Comparison of ENCODE assay signal across 21 mouse cellular contexts in genomic region chr4:87298129-87298528, GRCm38 (mm10).
A peak's percentile ranks its signal among the peaks of the same experiment; 100 is the strongest.
DNase-seq lines count a peak whose midpoint lies in the region; ATAC-seq and TF ChIP-seq lines count a peak whose summit lies in the region.
"Had no signal": no experiment of that assay in that cellular context is flagged by ENCODE, and none has a peak within 500 bp of the region (broad histone marks: within the 10 kb centered on the region; RNA-seq: fewer than 3 reads in every experiment).

No protein-coding gene starts in this region.

- no peak for TF ChIP-seq POLR2A in limb, embryonic 14.5 days (IDR thresholded peaks at IDR 0.05; ENCODE audit: borderline replicate concordance, extremely low read depth, insufficient read depth, insufficient read length)
- TF ChIP-seq POLR2A in CH12.LX (IDR thresholded peaks at IDR 0.05; ENCODE audit: low read depth, low read length): no peak
- TF ChIP-seq POLR2A in brain, embryonic 14.5 days (IDR thresholded peaks at IDR 0.05; ENCODE audit: borderline replicate concordance, extremely low read depth, insufficient read depth, insufficient read length, poor library complexity, severe bottlenecking): no peak

- ATAC-seq in forebrain, embryonic 14.5 days: no peak
- ATAC-seq in limb, embryonic 14.5 days (ENCODE audit: low FRiP score, low read depth): no peak
- ATAC-seq: CD4-positive, CD25-positive, alpha-beta regulatory T cell, adult 4 months; intestine, postnatal 0 days; lung, postnatal 0 days had no signal

- H3K27ac ChIP-seq in forebrain, embryonic 14.5 days (ENCODE audit: low read depth, low read length): no peak overlapping the region
- H3K27ac ChIP-seq in forebrain, embryonic 10.5 days: no peak overlapping the region
- H3K27ac ChIP-seq in limb, embryonic 14.5 days (replicated peaks; ENCODE audit: low read depth, low read length): no peak overlapping the region
- H3K27ac ChIP-seq in limb, embryonic 10.5 days: no peak overlapping the region
- no peak overlapping the region for H3K27ac ChIP-seq in CH12.LX (ENCODE audit: insufficient read depth, low read depth)
- H3K27ac ChIP-seq: gastrocnemius, adult 2 months; hindbrain, embryonic 10.5 days; left cerebral cortex, adult 2 months; macrophage; neural tube, embryonic 13.5 days had no signal

- no peak overlapping the region for H3K4me3 ChIP-seq in forebrain, embryonic 14.5 days (ENCODE audit: low read depth, low read length)
- H3K4me3 ChIP-seq in forebrain, embryonic 10.5 days: no peak overlapping the region
- no peak overlapping the region for H3K4me3 ChIP-seq in limb, embryonic 14.5 days (replicated peaks; ENCODE audit: low read length)
- H3K4me3 ChIP-seq in limb, embryonic 10.5 days: no peak overlapping the region
- no peak overlapping the region for H3K4me3 ChIP-seq in CH12.LX (replicated peaks in 1 of 3; ENCODE audit: low read depth in 2 of 3, low read length in 2 of 3, poor library complexity in 1 of 3)
- H3K4me3 ChIP-seq: gastrocnemius, adult 2 months; hindbrain, embryonic 10.5 days; left cerebral cortex, adult 2 months; neural tube, embryonic 13.5 days had no signal

- TF ChIP-seq RAD21 in CH12.LX (IDR thresholded peaks at IDR 0.05; ENCODE audit: low read depth, low read length): no peak

- H3K4me2 ChIP-seq in forebrain, embryonic 14.5 days (ENCODE audit: low read length): no peak overlapping the region
- no peak overlapping the region for H3K4me2 ChIP-seq in limb, embryonic 14.5 days (replicated peaks; ENCODE audit: low read depth, low read length, severe bottlenecking)
- no peak overlapping the region for H3K4me2 ChIP-seq in CH12.LX (ENCODE audit: insufficient read depth, low read depth, poor library complexity, severe bottlenecking)
- H3K4me2 ChIP-seq: neural tube, embryonic 13.5 days had no signal

- WGBS in forebrain, embryonic 14.5 days: 66% methylated on average over 5 of the region's 5 CpGs
- WGBS in forebrain, embryonic 10.5 days: 84% methylated on average over 5 of the region's 5 CpGs
- 64% methylated on average over 5 of the region's 5 CpGs for WGBS in limb, embryonic 14.5 days
- WGBS in limb, embryonic 10.5 days: 77% methylated on average over 5 of the region's 5 CpGs

- in situ Hi-C loops in CH12.LX (cut with MboI; ENCODE audit: low pct_ligation_motif_present, low pct_unique_long_range_greater_than_20kb, low sequenced_read_pairs): no loop called here

- DNase-seq in forebrain, embryonic 14.5 days (ENCODE audit: low spot score): peak; percentile 8
- no peak for DNase-seq in forebrain, embryonic 10.5 days (ENCODE audit: extremely low spot score, low spot score)
- peak; percentile 5 for DNase-seq in limb, embryonic 14.5 days (ENCODE audit: low spot score)
- DNase-seq in limb, embryonic 10.5 days (ENCODE audit: low spot score): no peak
- peak; percentile 5 for DNase-seq in CH12.LX (ENCODE audit: extremely low read depth)
- peak; percentile 45 for DNase-seq in brain, embryonic 14.5 days (ENCODE audit: low read depth)
- DNase-seq in kidney, postnatal 36 days: no peak
- DNase-seq: adrenal gland, postnatal 10 days; cerebellum, adult 9-10 months; gastrocnemius, adult 2 months; kidney, postnatal 4 days; left cerebral cortex, postnatal 4 days; thymus, adult 2 months; thymus, postnatal 4 days had no signal

- H3K27me3 ChIP-seq in forebrain, embryonic 14.5 days (replicated peaks; ENCODE audit: control insufficient read depth, insufficient read depth, low read length): no peaks in the 10 kb centered on the region
- H3K27me3 ChIP-seq in forebrain, embryonic 10.5 days (ENCODE audit: poor library complexity, severe bottlenecking): no peaks in the 10 kb centered on the region
- no peaks in the 10 kb centered on the region for H3K27me3 ChIP-seq in limb, embryonic 14.5 days (ENCODE audit: control insufficient read depth, insufficient read depth, low read length)
- H3K27me3 ChIP-seq in limb, embryonic 10.5 days (ENCODE audit: low read depth, poor library complexity, severe bottlenecking): no peaks in the 10 kb centered on the region
- no peaks in the 10 kb centered on the region for H3K27me3 ChIP-seq in CH12.LX (replicated peaks)
- H3K27me3 ChIP-seq: neural tube, embryonic 13.5 days had no signal

- dilution Hi-C loops in CH12.LX (cut with MboI; ENCODE audit: extremely low pct_ligation_motif_present, extremely low pct_unique_long_range_greater_than_20kb, low sequenced_read_pairs): no loop called here

- H3K36me3 ChIP-seq in forebrain, embryonic 14.5 days (ENCODE audit: control insufficient read depth, insufficient read depth, low read length): no peaks in the 10 kb centered on the region
- no peaks in the 10 kb centered on the region for H3K36me3 ChIP-seq in forebrain, embryonic 10.5 days (replicated peaks)
- no peaks in the 10 kb centered on the region for H3K36me3 ChIP-seq in limb, embryonic 14.5 days (ENCODE audit: control insufficient read depth, insufficient read depth, low read length)
- H3K36me3 ChIP-seq in limb, embryonic 10.5 days: no peaks in the 10 kb centered on the region
- H3K36me3 ChIP-seq in CH12.LX (replicated peaks in 1 of 2; ENCODE audit: control insufficient read depth in 1 of 2, insufficient read depth in 1 of 2, low read length in 1 of 2): no peaks in the 10 kb centered on the region
- H3K36me3 ChIP-seq: hindbrain, embryonic 10.5 days; neural tube, embryonic 13.5 days had no signal

- TF ChIP-seq EP300 in CH12.LX (IDR thresholded peaks at IDR 0.05; ENCODE audit: low read length): no peak

- no peaks in the 10 kb centered on the region for H3K9me3 ChIP-seq in forebrain, embryonic 14.5 days (replicated peaks; ENCODE audit: control insufficient read depth, low read length)
- H3K9me3 ChIP-seq in forebrain, embryonic 10.5 days: no peaks in the 10 kb centered on the region
- no peaks in the 10 kb centered on the region for H3K9me3 ChIP-seq in limb, embryonic 14.5 days (ENCODE audit: control insufficient read depth, low read length)
- H3K9me3 ChIP-seq in limb, embryonic 10.5 days (replicated peaks): no peaks in the 10 kb centered on the region
- H3K9me3 ChIP-seq in CH12.LX (replicated peaks; ENCODE audit: low read length): no peaks in the 10 kb centered on the region
- H3K9me3 ChIP-seq: hindbrain, embryonic 10.5 days; neural tube, embryonic 13.5 days had no signal

- H3K79me2 ChIP-seq in CH12.LX (replicated peaks; ENCODE audit: control insufficient read depth, extremely low read depth, insufficient read depth, poor library complexity, severe bottlenecking): no peaks in the 10 kb centered on the region

- TF ChIP-seq CTCF in CH12.LX (conservative IDR thresholded peaks at IDR 0.05 in 1 of 2, IDR thresholded peaks at IDR 0.05 in 1 of 2; ENCODE audit: low read depth in 2 of 2, low read length in 2 of 2): no peak
- no peak for TF ChIP-seq CTCF in brain, embryonic 14.5 days (IDR thresholded peaks at IDR 0.05; ENCODE audit: borderline replicate concordance, extremely low read depth, insufficient read depth, insufficient read length)

- H3K9ac ChIP-seq in forebrain, embryonic 14.5 days (ENCODE audit: low read length): no peak overlapping the region
- H3K9ac ChIP-seq in limb, embryonic 14.5 days (ENCODE audit: low read depth, low read length, severe bottlenecking): no peak overlapping the region
- H3K9ac ChIP-seq in CH12.LX (ENCODE audit: insufficient read depth, low read depth): no peak overlapping the region
- H3K9ac ChIP-seq: neural tube, embryonic 13.5 days had no signal

- H3K4me1 ChIP-seq in forebrain, embryonic 14.5 days (ENCODE audit: control insufficient read depth, insufficient read depth, low read length): no peaks in the 10 kb centered on the region
- H3K4me1 ChIP-seq in forebrain, embryonic 10.5 days: no peaks in the 10 kb centered on the region
- H3K4me1 ChIP-seq in limb, embryonic 14.5 days (ENCODE audit: control insufficient read depth, insufficient read depth, low read length): no peaks in the 10 kb centered on the region
- H3K4me1 ChIP-seq in limb, embryonic 10.5 days: no peaks in the 10 kb centered on the region
- H3K4me1 ChIP-seq in CH12.LX (ENCODE audit: control insufficient read depth in 1 of 2, insufficient read depth in 2 of 2): no peaks in the 10 kb centered on the region
- H3K4me1 ChIP-seq: hindbrain, embryonic 10.5 days; neural tube, embryonic 13.5 days had no signal

TF ChIP-seq in CH12.LX, 34 proteins besides CTCF, POLR2A, EP300 and RAD21:
- TF ChIP-seq PAX5 (IDR thresholded peaks at IDR 0.05; ENCODE audit: low read length) (no peak), NELFE (IDR thresholded peaks at IDR 0.05; ENCODE audit: low read depth, low read length) (no peak), JUND (conservative IDR thresholded peaks at IDR 0.05; ENCODE audit: low read depth, low read length) (no peak), ZMIZ1 (IDR thresholded peaks at IDR 0.05; ENCODE audit: low read depth, low read length) (no peak), ZNF384 (IDR thresholded peaks at IDR 0.05; ENCODE audit: low read depth, low read length) (no peak)

Comparison
In these comparisons a context has a peak if more than half of its experiments do, and no peak if none do; other contexts are left out.
1. DNase-seq: peak in forebrain, embryonic 14.5 days (single experiment), limb, embryonic 14.5 days (single experiment), CH12.LX (single experiment) and brain, embryonic 14.5 days (single experiment); none in forebrain, embryonic 10.5 days (single experiment), limb, embryonic 10.5 days (single experiment) and kidney, postnatal 36 days (0 of 2).